ENCODE assay signal across 17 mouse cellular contexts in genomic region chr5:47469394-47469793, GRCm38 (mm10).
DNase-seq lines count a peak whose midpoint lies in the region; ATAC-seq and TF ChIP-seq lines count a peak whose summit lies in the region.
"Had no signal": no experiment of that assay in that cellular context is flagged by ENCODE, and none has a peak within 500 bp of the region (broad histone marks: within the 10 kb centered on the region; RNA-seq: fewer than 3 reads in every experiment).

No protein-coding gene starts in this region.

- ATAC-seq in liver, postnatal 0 days = no peak
- ATAC-seq in megakaryocyte progenitor cell, adult 5-6 weeks (replicated peaks; ENCODE audit: poor library complexity) = peak; percentile 91
- no peak for ATAC-seq in midbrain, postnatal 0 days (ENCODE audit: low FRiP score)
- ATAC-seq: forebrain, embryonic 16.5 days had no signal

- TF ChIP-seq RAD21 in MEL (IDR thresholded peaks at IDR 0.05; ENCODE audit: low read depth, low read length) = no peak

- H3K4me1 ChIP-seq in liver, adult 2 months (ENCODE audit: control insufficient read depth, insufficient read depth, low read length) = no peaks in the 10 kb centered on the region
- H3K4me1 ChIP-seq in liver, postnatal 0 days (ENCODE audit: insufficient read depth) = no peaks in the 10 kb centered on the region
- H3K4me1 ChIP-seq in MEL (ENCODE audit: control insufficient read depth in 1 of 2, insufficient read depth in 2 of 2, low read length in 2 of 2) = no peaks in the 10 kb centered on the region
- no peaks in the 10 kb centered on the region for H3K4me1 ChIP-seq in midbrain, postnatal 0 days (ENCODE audit: insufficient read depth, low read length)
- H3K4me1 ChIP-seq: embryonic facial prominence, embryonic 13.5 days; limb, embryonic 13.5 days; stomach, embryonic 15.5 days had no signal

- TF ChIP-seq POLR2A in liver, adult 2 months (IDR thresholded peaks at IDR 0.05; ENCODE audit: extremely low read depth, insufficient read depth, low read length) = no peak
- no peak for TF ChIP-seq POLR2A in MEL (IDR thresholded peaks at IDR 0.05; ENCODE audit: control insufficient read depth in 1 of 2, insufficient read depth in 1 of 2, low read depth in 1 of 2, low read length in 2 of 2, poor library complexity in 1 of 2)

- H3K4me2 ChIP-seq in liver, postnatal 0 days (ENCODE audit: low read depth, low read length) = no peak overlapping the region
- no peak overlapping the region for H3K4me2 ChIP-seq in midbrain, postnatal 0 days (ENCODE audit: low read depth, low read length, poor library complexity, severe bottlenecking)
- H3K4me2 ChIP-seq: embryonic facial prominence, embryonic 13.5 days; limb, embryonic 13.5 days; stomach, embryonic 15.5 days had no signal

- H3K79me2 ChIP-seq in liver, adult 2 months (ENCODE audit: control insufficient read depth, insufficient read depth, low read length) = no peaks in the 10 kb centered on the region
- no peaks in the 10 kb centered on the region for H3K79me2 ChIP-seq in MEL (ENCODE audit: control insufficient read depth, insufficient read depth, low read length, poor library complexity)

- TF ChIP-seq EP300 in liver, postnatal 0 days (IDR thresholded peaks at IDR 0.05; ENCODE audit: low read depth) = no peak
- TF ChIP-seq EP300 in MEL (IDR thresholded peaks at IDR 0.05; ENCODE audit: low read depth in 1 of 2, low read length in 2 of 2) = no peak; a peak in 1 of 4 replicates

- no peak for TF ChIP-seq CTCF in liver, adult 2 months (IDR thresholded peaks at IDR 0.05; ENCODE audit: low read depth, low read length)
- TF ChIP-seq CTCF in liver, postnatal 0 days (IDR thresholded peaks at IDR 0.05; ENCODE audit: low read depth) = no peak
- no peak for TF ChIP-seq CTCF in MEL (IDR thresholded peaks at IDR 0.05 in 2 of 3, conservative IDR thresholded peaks at IDR 0.05 in 1 of 3; ENCODE audit: control insufficient read depth in 1 of 3, insufficient read depth in 1 of 3, low read depth in 2 of 3, low read length in 3 of 3, poor library complexity in 1 of 3, severe bottlenecking in 1 of 3)
- TF ChIP-seq CTCF in midbrain, postnatal 0 days (IDR thresholded peaks at IDR 0.05) = no peak

- no peak overlapping the region for H3K27ac ChIP-seq in liver, adult 2 months (replicated peaks; ENCODE audit: insufficient read depth, low read depth, low read length)
- no peak overlapping the region for H3K27ac ChIP-seq in liver, postnatal 0 days (ENCODE audit: low read depth)
- H3K27ac ChIP-seq in MEL (ENCODE audit: control insufficient read depth, low read depth, low read length) = no peak overlapping the region
- H3K27ac ChIP-seq in midbrain, postnatal 0 days (ENCODE audit: low read depth, low read length) = no peak overlapping the region
- H3K27ac ChIP-seq: embryonic facial prominence, embryonic 13.5 days; limb, embryonic 13.5 days; macrophage; stomach, embryonic 15.5 days had no signal

- H3K27me3 ChIP-seq in liver, adult 2 months (ENCODE audit: control insufficient read depth, insufficient read depth, low read length) = no peaks in the 10 kb centered on the region
- no peaks in the 10 kb centered on the region for H3K27me3 ChIP-seq in liver, postnatal 0 days (ENCODE audit: insufficient read depth, low read length)
- no peaks in the 10 kb centered on the region for H3K27me3 ChIP-seq in MEL (ENCODE audit: control insufficient read depth in 1 of 2, insufficient read depth in 2 of 2, low read length in 2 of 2)
- no peaks in the 10 kb centered on the region for H3K27me3 ChIP-seq in midbrain, postnatal 0 days (ENCODE audit: insufficient read depth, low read length)
- H3K27me3 ChIP-seq: CH12.LX; embryonic facial prominence, embryonic 13.5 days; limb, embryonic 13.5 days; stomach, embryonic 15.5 days had no signal

- peaks cover 3% of the 10 kb centered on the region; the same call in 1 of the 2 replicates for H3K9me3 ChIP-seq in liver, postnatal 0 days (ENCODE audit: low read length)
- no peaks in the 10 kb centered on the region for H3K9me3 ChIP-seq in MEL (replicated peaks; ENCODE audit: insufficient read depth, low read length)
- H3K9me3 ChIP-seq in midbrain, postnatal 0 days (ENCODE audit: low read length) = no peaks in the 10 kb centered on the region
- H3K9me3 ChIP-seq: limb, embryonic 13.5 days; stomach, embryonic 15.5 days had no signal

- no peak overlapping the region for H3K9ac ChIP-seq in liver, adult 2 months (ENCODE audit: low read depth, low read length)
- H3K9ac ChIP-seq in liver, postnatal 0 days (replicated peaks) = no peak overlapping the region
- no peak overlapping the region for H3K9ac ChIP-seq in MEL (ENCODE audit: control insufficient read depth, low read depth, low read length, poor library complexity, severe bottlenecking)
- no peak overlapping the region for H3K9ac ChIP-seq in midbrain, postnatal 0 days (replicated peaks; ENCODE audit: low read length, poor library complexity, severe bottlenecking)
- H3K9ac ChIP-seq: embryonic facial prominence, embryonic 13.5 days; limb, embryonic 13.5 days; stomach, embryonic 15.5 days had no signal

- H3K4me3 ChIP-seq in liver, adult 2 months (ENCODE audit: insufficient read depth, low read depth, low read length) = no peak overlapping the region
- no peak overlapping the region for H3K4me3 ChIP-seq in liver, postnatal 0 days (ENCODE audit: low read depth, low read length)
- H3K4me3 ChIP-seq in MEL (ENCODE audit: control insufficient read depth in 1 of 2, insufficient read depth in 1 of 2, low read depth in 2 of 2, low read length in 2 of 2) = no peak overlapping the region
- no peak overlapping the region for H3K4me3 ChIP-seq in midbrain, postnatal 0 days (ENCODE audit: low read depth, low read length)
- H3K4me3 ChIP-seq: embryonic facial prominence, embryonic 13.5 days; limb, embryonic 13.5 days; stomach, embryonic 15.5 days had no signal

- DNase-seq in liver, adult 2 months (ENCODE audit: extremely low read depth, low read depth, low spot score) = peak; percentile 3
- DNase-seq in liver, postnatal 0 days = no peak
- DNase-seq in MEL (ENCODE audit: low read depth, low spot score) = peak; percentile 31
- peak; percentile 34 for DNase-seq in adrenal gland, postnatal 10 days
- DNase-seq in spleen, adult 18-20 months = no peak
- DNase-seq in midbrain, postnatal 0 days (ENCODE audit: low spot score) = no peak
- DNase-seq: cerebellum, postnatal 14 days; kidney, postnatal 4 days; right cerebral cortex, postnatal 14 days; thymus, postnatal 25 days had no signal

- WGBS in liver, adult 2 months = 67% methylated on average over 5 of the region's 5 CpGs
- WGBS in liver, postnatal 0 days (ENCODE audit: insufficient replicate concordance) = 39% methylated on average over 5 of the region's 5 CpGs
- 82% methylated on average over 5 of the region's 5 CpGs for WGBS in midbrain, postnatal 0 days

- H3K36me3 ChIP-seq in liver, adult 2 months (ENCODE audit: control insufficient read depth, insufficient read depth, low read length) = no peaks in the 10 kb centered on the region
- H3K36me3 ChIP-seq in liver, postnatal 0 days (replicated peaks; ENCODE audit: insufficient read depth, low read length) = no peaks in the 10 kb centered on the region
- no peaks in the 10 kb centered on the region for H3K36me3 ChIP-seq in MEL (ENCODE audit: control insufficient read depth in 1 of 2, insufficient read depth in 2 of 2, low read length in 2 of 2)
- H3K36me3 ChIP-seq in midbrain, postnatal 0 days (ENCODE audit: insufficient read depth, low read length) = no peaks in the 10 kb centered on the region
- H3K36me3 ChIP-seq: embryonic facial prominence, embryonic 13.5 days; limb, embryonic 13.5 days; stomach, embryonic 15.5 days had no signal

TF ChIP-seq in MEL, 35 proteins besides CTCF, POLR2A, EP300 and RAD21:
- no peak for TF ChIP-seq UBTF (IDR thresholded peaks at IDR 0.05; ENCODE audit: borderline replicate concordance, insufficient read depth, low read depth, low read length)
- TF ChIP-seq SMC3 (IDR thresholded peaks at IDR 0.05; ENCODE audit: low read depth, low read length) = no peak
- TF ChIP-seq ZKSCAN1 (IDR thresholded peaks at IDR 0.05; ENCODE audit: low read depth, low read length) = no peak
- TF ChIP-seq TCF12 (IDR thresholded peaks at IDR 0.05; ENCODE audit: low read depth, low read length) = no peak
- TF ChIP-seq RCOR1 (IDR thresholded peaks at IDR 0.05; ENCODE audit: low read depth, low read length) = no peak
- no peak for TF ChIP-seq MYB (IDR thresholded peaks at IDR 0.05; ENCODE audit: low read depth, low read length)
- no peak for TF ChIP-seq KAT2A (conservative IDR thresholded peaks at IDR 0.05; ENCODE audit: low read depth, low read length)
- no peak for TF ChIP-seq USF1 (IDR thresholded peaks at IDR 0.05; ENCODE audit: low read depth, low read length)
- TF ChIP-seq MXI1 (IDR thresholded peaks at IDR 0.05; ENCODE audit: low read depth, low read length) = no peak
- TF ChIP-seq TAL1 (IDR thresholded peaks at IDR 0.05; ENCODE audit: low read length) = no peak
- no peak for TF ChIP-seq BHLHE40 (IDR thresholded peaks at IDR 0.05; ENCODE audit: borderline replicate concordance, low read depth, low read length)
- no peak for TF ChIP-seq MAZ (IDR thresholded peaks at IDR 0.05; ENCODE audit: low read depth, low read length)
- TF ChIP-seq ELF1 (IDR thresholded peaks at IDR 0.05; ENCODE audit: low read depth, low read length) = no peak
- TF ChIP-seq USF2 (IDR thresholded peaks at IDR 0.05; ENCODE audit: borderline replicate concordance in 1 of 2, insufficient read depth in 1 of 2, low read depth in 1 of 2, low read length in 2 of 2) = no peak
- no peak for TF ChIP-seq ZC3H11A (IDR thresholded peaks at IDR 0.05; ENCODE audit: low read depth, low read length)
- TF ChIP-seq SIN3A (IDR thresholded peaks at IDR 0.05; ENCODE audit: low read length) = no peak
- no peak for TF ChIP-seq ETS1 (IDR thresholded peaks at IDR 0.05; ENCODE audit: low read depth, low read length)
- no peak for TF ChIP-seq HCFC1 (IDR thresholded peaks at IDR 0.05; ENCODE audit: low read depth, low read length)
- no peak for TF ChIP-seq ZMIZ1 (IDR thresholded peaks at IDR 0.05; ENCODE audit: low read depth, low read length)
- no peak for TF ChIP-seq POLR2AphosphoS5 (IDR thresholded peaks at IDR 0.05; ENCODE audit: borderline replicate concordance, low read depth, low read length)

Comparison
In these comparisons a context has a peak if more than half of its experiments do, and no peak if none do; other contexts are left out.
1. DNase-seq: peak in liver, adult 2 months (single experiment), MEL (single experiment) and adrenal gland, postnatal 10 days (single experiment); none in liver, postnatal 0 days (single experiment), spleen, adult 18-20 months (0 of 2) and midbrain, postnatal 0 days (single experiment).